Mouse (Mus musculus) right cerebral cortex, postnatal 25 days (tissue): ENCODE measurements around the gene Esrrb.

ENCODE experiments used
- DNase-seq: peaks from one replicate; pipeline ENCODE4 v3.0.0; 2022

Esrrb gene

GRCm38 (mm10) chr12:86360696-86361631 is at the start of gene Esrrb:
TSS of gene Esrrb (plus strand) at chr12:86361117.
- no peak for DNase-seq

DNA sequence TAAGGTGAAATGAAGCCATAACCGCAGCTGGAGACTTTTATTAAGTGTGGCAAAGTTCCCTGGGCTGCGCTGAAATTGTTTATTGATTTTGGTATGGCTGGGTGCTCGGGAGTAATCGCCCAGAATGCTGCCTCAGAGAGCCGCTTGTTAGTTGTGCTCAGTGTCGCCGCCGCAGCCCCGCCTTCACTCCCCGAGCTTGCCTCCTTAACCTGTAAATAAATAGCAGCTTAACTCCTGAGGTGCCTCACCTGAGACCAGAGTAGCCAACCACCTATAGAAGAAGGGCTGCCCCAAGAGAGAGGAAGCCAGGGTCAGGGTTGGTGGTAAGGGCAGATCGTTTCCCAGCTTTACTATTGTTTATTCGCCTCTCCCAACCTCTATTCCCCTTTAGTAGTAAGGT is 40.3 kb upstream of the Esrrb start:
- no peak for DNase-seq

GRCm38 (mm10) chr12:86324297-86324696 is 36.6 kb upstream of the Esrrb start:
- no peak for DNase-seq

GRCm38 (mm10) chr12:86329813-86330212 is 31.1 kb upstream of the Esrrb start:
- DNase-seq = no peak

DNA sequence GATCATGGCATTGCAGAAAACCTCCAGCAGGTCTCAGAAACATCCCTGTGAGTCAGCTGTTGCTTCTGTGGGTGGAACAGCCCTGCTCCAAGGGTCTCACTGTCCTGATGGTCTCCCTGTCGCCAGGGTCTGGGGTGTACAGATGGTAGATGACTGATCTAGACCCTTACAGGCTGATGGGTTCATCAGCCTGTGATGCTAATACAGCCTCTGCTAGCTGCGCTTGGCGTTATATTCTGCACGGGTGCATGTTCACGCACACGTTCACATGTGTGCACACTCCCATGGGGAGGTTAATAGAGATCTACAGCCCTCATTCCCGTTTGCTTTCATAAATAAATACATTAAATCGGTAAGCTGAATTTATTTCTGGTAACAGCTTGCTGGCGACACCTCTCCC is 30.2 kb upstream of the Esrrb start:
- no peak for DNase-seq

- no peak for DNase-seq
Measured at GRCm38 (mm10) chr12:86331248-86331647, 29.7 kb upstream of the Esrrb start.

DNA sequence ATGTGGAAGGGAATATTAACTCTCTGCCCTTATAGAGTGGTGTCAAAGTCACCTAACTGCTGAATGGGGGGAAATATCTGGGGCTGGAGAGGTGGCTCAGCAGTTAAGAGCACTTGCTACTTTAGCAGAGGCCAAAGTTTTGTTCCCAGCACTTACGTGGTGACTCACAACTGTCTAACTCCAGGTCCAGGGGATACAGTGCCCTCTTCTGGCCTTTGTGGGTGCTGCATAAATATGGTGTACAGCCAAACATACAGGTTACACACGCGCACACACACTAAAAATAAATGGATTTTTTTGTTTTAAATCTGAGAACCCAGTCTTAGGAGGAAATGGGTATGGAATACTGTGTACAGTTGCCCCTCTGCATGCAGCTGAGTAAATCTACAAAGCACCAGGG is 24.7 kb upstream of the Esrrb start:
- DNase-seq = no peak

DNA sequence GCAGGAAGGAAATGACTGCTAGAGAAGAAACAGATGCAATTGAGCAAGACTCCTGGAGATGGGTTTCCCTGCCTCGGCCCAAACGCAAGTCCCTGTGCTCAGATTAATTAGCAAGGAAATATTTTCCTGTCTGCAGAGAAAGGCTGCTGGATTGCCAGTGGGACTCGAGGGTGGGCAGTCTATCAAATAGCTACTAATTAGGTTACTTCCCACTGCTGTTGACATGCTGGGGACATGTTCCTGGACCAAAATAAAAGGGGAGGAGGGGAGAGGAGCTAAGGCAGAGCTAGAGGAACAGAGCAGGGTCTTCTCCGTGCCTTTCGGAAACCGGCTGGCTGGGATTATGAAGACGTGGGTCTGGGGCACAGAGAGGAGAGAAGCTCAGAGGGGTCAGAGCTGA is 24.0 kb upstream of the Esrrb start:
- no peak for DNase-seq

DNA sequence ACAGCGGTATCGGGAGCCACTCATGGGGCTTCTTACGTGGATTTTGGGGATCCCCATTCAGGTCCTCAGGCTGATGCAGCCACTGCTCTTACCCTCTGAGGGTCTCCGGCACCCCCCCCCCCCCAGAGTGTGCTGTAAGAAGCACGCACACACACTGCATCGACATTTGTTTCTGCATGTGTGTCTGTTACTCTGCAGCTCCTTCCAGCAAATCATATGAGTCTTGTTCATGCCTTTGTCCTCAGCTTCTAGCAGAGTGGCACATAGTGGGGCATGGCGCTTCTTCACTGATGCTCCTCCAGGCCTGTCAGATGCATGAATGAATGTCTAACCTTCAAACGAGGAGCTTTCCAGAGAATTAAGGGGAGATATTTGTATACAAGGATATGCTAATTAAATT is 11.4 kb upstream of the Esrrb start:
- no peak for DNase-seq

GRCm38 (mm10) chr12:86359406-86359805 is 1.5 kb upstream of the Esrrb start:
- DNase-seq = no peak

DNA sequence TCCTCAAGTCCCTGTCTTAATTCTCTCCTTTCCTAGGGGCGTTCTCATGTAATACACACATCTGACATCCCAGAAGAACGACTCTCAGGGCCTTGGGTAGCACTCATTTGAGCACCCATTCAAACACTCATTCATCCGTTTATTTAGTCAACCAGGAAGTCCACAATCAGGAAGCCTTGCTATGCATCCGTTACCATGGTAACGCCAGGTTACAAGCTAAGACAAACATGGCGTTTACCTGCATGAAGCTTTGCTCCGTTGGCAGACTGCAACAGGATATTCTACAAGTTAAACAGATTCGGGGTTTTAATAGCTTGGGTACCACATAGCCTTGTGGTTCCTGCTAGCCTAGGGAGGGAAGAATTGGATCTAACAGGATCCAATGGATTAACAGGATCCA is 1.0 kb upstream of the Esrrb start:
- DNase-seq = no peak

DNA sequence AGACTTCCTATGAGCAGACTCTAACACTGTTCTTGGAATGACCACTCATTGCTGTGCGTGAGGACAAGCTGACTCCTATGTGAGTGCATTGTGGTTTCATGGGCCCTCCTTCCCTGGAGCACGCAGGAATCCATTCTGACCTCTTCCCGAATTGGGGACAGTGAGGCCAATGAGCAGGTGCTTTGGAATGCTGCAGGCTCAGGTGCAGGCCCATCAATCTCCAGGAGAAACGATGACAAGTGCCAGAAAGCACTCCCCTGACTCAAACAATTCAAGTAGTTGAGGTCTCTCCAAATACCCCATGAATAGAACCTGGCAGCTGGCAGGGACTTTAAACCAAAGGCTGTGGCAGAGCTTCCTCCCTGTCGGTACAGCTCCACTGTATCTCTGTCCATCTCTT is 3.4 kb downstream of the Esrrb start:
- no peak for DNase-seq

GRCm38 (mm10) chr12:86364756-86365155 is 3.8 kb downstream of the Esrrb start:
- DNase-seq = no peak

DNA sequence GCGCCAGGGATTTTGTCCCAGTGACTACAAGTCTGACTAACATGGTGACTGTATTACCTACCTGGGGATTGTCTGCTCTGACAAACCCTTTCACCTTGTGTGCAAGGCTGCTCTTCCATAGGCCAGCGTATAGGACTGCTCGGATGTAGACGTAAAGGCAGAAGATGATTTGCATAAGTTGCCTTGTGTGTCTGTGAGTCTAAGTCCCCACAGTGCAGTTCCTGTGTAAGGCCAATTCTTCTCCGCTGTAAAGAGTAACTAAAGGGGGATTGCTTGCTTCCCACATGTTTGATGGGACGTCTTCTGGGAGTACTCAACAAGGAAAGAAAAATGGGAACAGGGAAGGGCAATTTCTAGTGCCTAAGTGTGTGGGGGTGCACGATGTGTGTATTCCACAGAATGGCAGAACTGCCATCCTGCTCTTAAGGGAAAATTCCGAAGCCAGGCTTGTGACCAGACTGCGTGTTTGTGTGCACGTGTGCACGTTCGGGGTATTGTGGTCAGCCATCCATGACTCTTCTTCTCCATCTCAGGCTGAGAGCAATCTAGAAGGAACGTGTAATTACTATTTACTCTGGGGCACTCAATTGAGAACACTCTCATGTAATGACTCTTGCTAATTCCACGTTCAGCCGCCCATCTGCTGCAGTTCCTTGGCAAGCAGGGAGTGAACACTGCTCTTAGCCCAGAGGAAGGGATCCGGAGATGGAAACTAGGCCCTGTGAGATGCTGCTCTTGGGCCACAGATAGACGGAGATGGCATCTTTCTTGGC is 9.9 kb downstream of the Esrrb start:
- DNase-seq = peak; percentile 13

- DNase-seq = no peak
Measured at GRCm38 (mm10) chr12:86374286-86374685, 13.4 kb downstream of the Esrrb start.

- DNase-seq = no peak
Measured at GRCm38 (mm10) chr12:86379672-86380213, 18.8 kb downstream of the Esrrb start.

DNA sequence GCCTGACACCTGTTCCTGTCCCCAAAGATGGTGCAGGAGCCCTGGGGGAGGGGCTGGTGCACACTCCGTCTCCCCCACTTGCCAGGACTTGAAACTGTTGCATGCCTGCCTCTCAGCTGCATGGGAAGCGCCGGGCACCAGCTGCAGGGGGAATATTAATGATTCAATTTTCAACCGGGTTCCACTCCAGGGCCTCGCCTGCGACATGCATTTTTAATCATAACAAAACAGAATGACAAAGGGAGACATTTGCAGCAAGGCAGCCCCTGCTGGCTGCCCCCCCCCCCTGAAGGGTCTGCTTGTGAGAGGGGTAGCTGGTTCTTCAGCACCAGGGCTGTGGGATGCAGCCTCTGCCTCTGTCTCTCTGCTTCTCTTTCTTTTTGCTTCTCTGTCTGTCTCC is 22.9 kb downstream of the Esrrb start:
- no peak for DNase-seq

GRCm38 (mm10) chr12:86387671-86388270 is 26.9 kb downstream of the Esrrb start:
- DNase-seq = no peak

DNA sequence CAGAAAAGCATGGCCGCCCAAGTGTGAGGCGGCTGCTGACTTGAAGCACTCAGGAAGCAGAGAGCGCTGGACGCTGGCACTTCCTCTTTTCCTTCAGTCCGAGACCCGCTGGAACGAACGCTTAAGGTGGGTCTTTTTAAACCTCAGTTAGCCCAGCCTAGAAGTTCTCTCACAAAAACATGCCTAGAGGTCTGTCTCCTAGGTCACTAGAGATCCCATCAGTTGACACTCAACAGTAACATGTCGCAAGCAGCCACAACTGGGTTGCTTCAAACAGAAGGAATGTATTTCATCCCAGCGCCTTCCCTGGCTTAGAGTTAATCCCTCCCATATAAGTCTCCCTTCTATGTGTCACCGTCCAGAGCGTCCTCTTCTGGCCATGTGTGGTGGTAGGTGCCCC is 33.9 kb downstream of the Esrrb start:
- DNase-seq = no peak

GRCm38 (mm10) chr12:86395326-86395725 is 34.4 kb downstream of the Esrrb start:
- DNase-seq = no peak

DNA sequence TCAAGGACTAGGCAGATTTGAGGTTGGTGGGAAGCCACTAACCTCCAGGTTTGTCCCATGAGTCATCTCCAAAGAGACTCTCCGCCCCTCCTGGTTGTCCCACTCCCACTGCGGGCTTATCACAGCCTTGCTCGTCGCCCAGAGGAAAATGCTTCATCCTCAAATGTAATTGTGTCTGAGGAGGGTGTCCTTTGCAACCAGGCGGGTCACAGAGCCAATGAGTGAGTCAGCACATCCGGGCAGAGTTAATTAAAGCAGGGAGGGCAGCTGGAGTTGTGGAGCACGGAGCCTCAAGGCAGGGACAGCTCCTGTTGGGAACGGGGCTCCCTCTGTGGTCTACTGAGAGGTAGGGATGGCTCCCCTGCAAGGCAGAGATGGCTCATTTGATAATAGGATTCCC is 37.8 kb downstream of the Esrrb start:
- DNase-seq = no peak

DNA sequence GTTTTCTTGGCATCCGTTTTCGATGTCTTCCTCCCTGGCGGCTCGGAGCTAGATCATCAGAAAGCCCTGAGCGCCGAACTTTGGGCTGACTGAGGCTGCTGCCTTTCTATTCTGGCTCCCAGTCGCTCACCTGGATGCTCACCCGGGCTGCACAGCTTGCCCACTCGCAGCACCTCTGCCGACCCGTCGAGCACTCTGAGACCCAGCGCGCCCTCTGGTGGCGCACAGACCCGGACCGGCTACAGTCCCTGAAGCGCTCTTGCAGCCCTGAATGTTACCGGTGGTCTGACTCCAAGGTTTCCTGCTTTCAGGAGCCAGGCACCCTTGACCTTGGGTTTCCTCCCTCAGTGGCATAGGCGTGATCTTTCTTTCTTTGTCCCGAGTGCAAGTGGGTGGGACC is 41.8 kb downstream of the Esrrb start:
- DNase-seq = peak; percentile 57

GRCm38 (mm10) chr12:86421490-86421904 is 60.6 kb downstream of the Esrrb start:
- DNase-seq = peak; percentile 42
